Mouse (Mus musculus) embryonic facial prominence, embryonic 12.5 days (tissue): Measurements from ENCODE around the gene Rnf126. TPM values are rescaled to one million over a fixed set of nuclear protein-coding genes. Genes with fewer than 3 reads are reported as not detected.

Experiments
- ATAC-seq: fragments of 200-750 bp; cut with Nextera tagmentation; 2 replicates; pipeline ENCODE4 v1.8.0; 2017; ENCODE audit not compliant: insufficient number of reproducible peaks, insufficient read depth, low FRiP score, low TSS enrichment
- H3K27ac ChIP-seq: fragments of 300-500 bp; sonication (generic); 2 replicates; pipeline ENCODE4 v1.5.1; 2016; ENCODE audit warnings: mild to moderate bottlenecking
- H3K27me3 ChIP-seq: fragments of 300-500 bp; sonication (generic); 2 replicates; pipeline ENCODE4 v1.6.1; 2016; ENCODE audit warnings: mild to moderate bottlenecking, moderate library complexity
- H3K36me3 ChIP-seq: fragments of 300-500 bp; sonication (generic); 2 replicates; pipeline ENCODE4 v1.6.1; 2016; ENCODE audit warnings: mild to moderate bottlenecking
- H3K4me1 ChIP-seq: fragments of 300-500 bp; sonication (generic); 2 replicates; pipeline ENCODE4 v1.6.1; 2016
- H3K4me2 ChIP-seq: fragments of 300-500 bp; sonication (generic); replicated peaks from 2 replicates; pipeline ENCODE4 v1.6.1; 2016; ENCODE audit warnings: mild to moderate bottlenecking, moderate library complexity
- H3K4me3 ChIP-seq: fragments of 300-500 bp; sonication (generic); 2 replicates; pipeline ENCODE4 v1.5.1; 2016; ENCODE audit warnings: mild to moderate bottlenecking
- H3K9ac ChIP-seq: fragments of 300-500 bp; sonication (generic); 2 replicates; pipeline ENCODE4 v1.6.1; 2016; ENCODE audit warnings: mild to moderate bottlenecking, moderate library complexity
- H3K9me3 ChIP-seq: fragments of 300-500 bp; sonication (generic); 2 replicates; pipeline ENCODE4 v1.6.1; 2016; ENCODE audit warnings: mild to moderate bottlenecking, moderate library complexity
- WGBS: fragments of 180-500 bp; shearing (Covaris S2); methylation state at CpG from one replicate; pipeline ENCODE4 v1.1.7; 2016; 5-methylcytosine and 5-hydroxymethylcytosine counted together
- polyA plus RNA-seq: library from polyadenylated mRNA; unstranded; fragments of >200 nt; fragmentation: Nextera tagmentation; extraction: Ambion mirVana; gene quantifications from 2 replicates; pipeline ENCODE4 v1.2.1, GENCODE M21; 2016

Gene Rnf126
- polyA plus RNA-seq: 109 and 111 TPM in 2 replicates

GRCm38 (mm10) chr10:79766508-79767325 is at the start of gene Rnf126:
TSS of gene Rnf126 (minus strand) at chr10:79766952.
- ATAC-seq: peak; percentile 79
- peaks cover 11% of the 10 kb centered on the region for H3K36me3 ChIP-seq
- no peaks in the 10 kb centered on the region for H3K27me3 ChIP-seq
- H3K4me1 ChIP-seq: peaks cover 28% of the 10 kb centered on the region
- under 1% methylated on average over 95 of the region's 101 CpGs for WGBS
- H3K27ac ChIP-seq: peak within 1 kb of the TSS; percentile 93
- H3K4me3 ChIP-seq: peak within 1 kb of the TSS; percentile 89
- peak within 1 kb of the TSS; percentile 96 for H3K9ac ChIP-seq
- peak within 1 kb of the TSS; percentile 79 for H3K4me2 ChIP-seq
- H3K9me3 ChIP-seq: no peaks in the 10 kb centered on the region

GRCm38 (mm10) chr10:79815671-79816494 is 49.1 kb upstream of the Rnf126 start:
- 0 out of 2 replicates have a peak overlapping the region, but pooled peaks have one; percentile 1 for H3K27ac ChIP-seq
- H3K27me3 ChIP-seq: no peaks in the 10 kb centered on the region
- 90% methylated on average over 12 of the region's 12 CpGs for WGBS
- ATAC-seq: no peak
- H3K9me3 ChIP-seq: no peaks in the 10 kb centered on the region
- peaks cover 60% of the 10 kb centered on the region for H3K36me3 ChIP-seq
- no peak overlapping the region for H3K4me2 ChIP-seq
- H3K4me3 ChIP-seq: no peak overlapping the region
- no peaks in the 10 kb centered on the region for H3K4me1 ChIP-seq
- H3K9ac ChIP-seq: no peak overlapping the region

- Histone ChIP-seq H3K4me3 (no peak overlapping the region), H3K4me2 (no peak overlapping the region), H3K9me3 (no peaks in the 10 kb centered on the region), H3K9ac (no peak overlapping the region), H3K36me3 (peaks cover 62% of the 10 kb centered on the region), H3K4me1 (no peaks in the 10 kb centered on the region), H3K27ac (no peak overlapping the region), H3K27me3 (no peaks in the 10 kb centered on the region)
- no peak for ATAC-seq
- WGBS: 84% methylated on average over 5 of the region's 5 CpGs
Measured at GRCm38 (mm10) chr10:79814271-79814842, 47.6 kb upstream of the Rnf126 start.

GRCm38 (mm10) chr10:79811736-79812637 is 45.2 kb upstream of the Rnf126 start:
- Histone ChIP-seq H3K4me1 (0 out of 2 replicates have a peak, but pooled peaks cover 4% of the 10 kb centered on the region), H3K36me3 (peaks cover 65% of the 10 kb centered on the region), H3K27ac (no peak overlapping the region), H3K4me3 (no peak overlapping the region), H3K27me3 (no peaks in the 10 kb centered on the region), H3K4me2 (no peak overlapping the region), H3K9ac (no peak overlapping the region), H3K9me3 (no peaks in the 10 kb centered on the region)
- WGBS: 27% methylated on average over 15 of the region's 15 CpGs
- ATAC-seq: no peak; the same call in 1 of the 2 replicates

- H3K27ac ChIP-seq: peak overlapping the region; percentile 55
- peaks cover 45% of the 10 kb centered on the region for H3K36me3 ChIP-seq
Measured at GRCm38 (mm10) chr10:79808728-79809127, 42.0 kb upstream of the Rnf126 start.

GRCm38 (mm10) chr10:79807826-79808225 is 41.1 kb upstream of the Rnf126 start:
- H3K9ac ChIP-seq: no peak overlapping the region
- no peak overlapping the region for H3K4me3 ChIP-seq
- 40% methylated on average over 11 of the region's 11 CpGs for WGBS
- ATAC-seq: no peak
- no peak overlapping the region for H3K4me2 ChIP-seq
- H3K36me3 ChIP-seq: peaks cover 45% of the 10 kb centered on the region
- H3K4me1 ChIP-seq: peaks cover 26% of the 10 kb centered on the region
- H3K27ac ChIP-seq: peak overlapping the region; percentile 55
- H3K27me3 ChIP-seq: no peaks in the 10 kb centered on the region
- H3K9me3 ChIP-seq: no peaks in the 10 kb centered on the region

More at GRCm38 (mm10) chr10:79808728-79809127, 42.0 kb upstream of the Rnf126 start:
- H3K9ac ChIP-seq: no peak overlapping the region
- no peaks in the 10 kb centered on the region for H3K9me3 ChIP-seq
- ATAC-seq: no peak
- 88% methylated on average over 11 of the region's 11 CpGs for WGBS
- no peak overlapping the region for H3K4me2 ChIP-seq
- no peaks in the 10 kb centered on the region for H3K27me3 ChIP-seq
- peaks cover 17% of the 10 kb centered on the region for H3K4me1 ChIP-seq
- H3K4me3 ChIP-seq: no peak overlapping the region

- no peaks in the 10 kb centered on the region for H3K27me3 ChIP-seq
- H3K27ac ChIP-seq: peak overlapping the region; percentile 47; the same call in 1 of the 2 replicates
- H3K4me2 ChIP-seq: no peak overlapping the region
- peaks cover 39% of the 10 kb centered on the region for H3K36me3 ChIP-seq
- peaks cover 34% of the 10 kb centered on the region for H3K4me1 ChIP-seq
- no peak overlapping the region for H3K9ac ChIP-seq
- no peak overlapping the region for H3K4me3 ChIP-seq
- no peaks in the 10 kb centered on the region for H3K9me3 ChIP-seq
- 82% methylated on average over 10 of the region's 10 CpGs for WGBS
- ATAC-seq: no peak
Measured at GRCm38 (mm10) chr10:79806972-79807371, 40.2 kb upstream of the Rnf126 start.

GRCm38 (mm10) chr10:79806331-79806730 is 39.6 kb upstream of the Rnf126 start:
- no peak for ATAC-seq
- Histone ChIP-seq H3K4me3 (no peak overlapping the region), H3K9ac (no peak overlapping the region), H3K36me3 (peaks cover 33% of the 10 kb centered on the region), H3K4me1 (peaks cover 40% of the 10 kb centered on the region), H3K9me3 (no peaks in the 10 kb centered on the region), H3K27ac (peak overlapping the region; percentile 32; the same call in 1 of the 2 replicates), H3K27me3 (no peaks in the 10 kb centered on the region), H3K4me2 (no peak overlapping the region)
- 86% methylated on average over 9 of the region's 9 CpGs for WGBS

- no peak overlapping the region for H3K9ac ChIP-seq
- no peak overlapping the region for H3K4me2 ChIP-seq
- ATAC-seq: no peak
- H3K27me3 ChIP-seq: no peaks in the 10 kb centered on the region
- H3K4me1 ChIP-seq: peaks cover 40% of the 10 kb centered on the region
- H3K4me3 ChIP-seq: no peak overlapping the region
- 54% methylated on average over 11 of the region's 11 CpGs for WGBS
- no peaks in the 10 kb centered on the region for H3K9me3 ChIP-seq
- peaks cover 26% of the 10 kb centered on the region for H3K36me3 ChIP-seq
- peak overlapping the region; percentile 32; the same call in 1 of the 2 replicates for H3K27ac ChIP-seq
Measured at GRCm38 (mm10) chr10:79805636-79806035, 38.9 kb upstream of the Rnf126 start.

GRCm38 (mm10) chr10:79803716-79804323 is 37.1 kb upstream of the Rnf126 start:
- ATAC-seq: peak; percentile 74
- H3K4me3 ChIP-seq: peak overlapping the region; percentile 18
- WGBS: 6% methylated on average over 29 of the region's 29 CpGs
- H3K4me2 ChIP-seq: peak overlapping the region; percentile 47
- peaks cover 13% of the 10 kb centered on the region; the same call in 1 of the 2 replicates for H3K36me3 ChIP-seq
- no peaks in the 10 kb centered on the region for H3K9me3 ChIP-seq
- H3K4me1 ChIP-seq: peaks cover 40% of the 10 kb centered on the region
- no peak overlapping the region for H3K9ac ChIP-seq
- H3K27me3 ChIP-seq: no peaks in the 10 kb centered on the region
- peak overlapping the region; percentile 76 for H3K27ac ChIP-seq
